Mouse (Mus musculus): ENCODE results near the gene Trp53bp2. TPM values are rescaled to one million over a fixed set of nuclear protein-coding genes. Genes with fewer than 3 reads are reported as not detected.

The Trp53bp2 gene
- 23.7 and 24.8 TPM in 2 replicates for polyA plus RNA-seq (2011; ENCODE audit: insufficient read depth, insufficient read length, low read depth, missing spikeins)

DNA sequence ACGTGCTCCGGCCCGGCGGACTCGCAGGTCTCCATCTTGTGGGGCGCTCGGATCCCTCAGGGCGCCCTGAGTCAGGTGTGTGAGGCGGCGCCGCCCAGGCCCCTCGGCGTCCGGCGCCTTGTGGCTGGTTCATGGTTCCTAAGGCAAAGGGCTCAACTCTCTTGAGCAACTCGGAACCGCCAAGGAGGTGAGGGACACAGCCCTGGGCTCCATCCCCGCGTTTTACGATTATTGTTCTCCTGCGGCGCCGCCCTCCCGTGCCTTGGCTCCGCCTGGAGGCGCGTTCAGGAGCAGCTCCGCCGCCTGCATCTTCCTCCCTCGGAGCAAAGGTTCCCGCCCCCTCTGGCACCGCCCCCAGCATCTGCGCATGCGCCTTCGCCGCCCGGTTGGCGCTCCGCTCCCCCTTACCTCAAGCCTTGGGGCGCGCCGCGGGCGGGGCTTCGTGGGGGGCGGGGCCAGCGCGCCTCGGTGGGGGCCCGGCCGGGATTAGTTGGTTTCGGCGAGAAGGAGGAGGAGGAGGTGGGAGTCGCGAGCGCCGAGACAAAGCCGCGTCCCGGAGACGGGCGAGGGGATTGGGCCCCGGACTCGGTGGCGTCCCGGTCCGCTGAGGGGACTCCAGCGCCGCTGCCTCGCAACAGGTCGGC, at the start of gene Trp53bp2:
Trp53bp2 (plus strand) TSS at position 489 of the 644 bp plus-strand sequence.
- no peaks in the 10 kb centered on the region for H3K4me1 ChIP-seq (ENCODE audit: control insufficient read depth, insufficient read depth, low read length)
- peak within 1 kb of the TSS; percentile 99 for H3K9ac ChIP-seq (ENCODE audit: low read depth, poor library complexity, severe bottlenecking)
- TF ChIP-seq POLR2A (IDR thresholded peaks at IDR 0.05; ENCODE audit: insufficient read depth, low read length) (peak; percentile 69), CTCF (IDR thresholded peaks at IDR 0.05; ENCODE audit: low read depth, low read length) (no peak), EP300 (IDR thresholded peaks at IDR 0.05; ENCODE audit: insufficient read depth, low read depth, low read length) (0 out of 2 replicates have a peak, but pooled peaks have one; percentile 24)
- no peaks in the 10 kb centered on the region for H3K27me3 ChIP-seq (ENCODE audit: control insufficient read depth, insufficient read depth, low read length, poor library complexity, severe bottlenecking)
- H3K9me3 ChIP-seq (replicated peaks; ENCODE audit: control insufficient read depth, insufficient read depth, low read length, poor library complexity, severe bottlenecking), result no peaks in the 10 kb centered on the region
- peak within 1 kb of the TSS; percentile 57 for H3K27ac ChIP-seq (ENCODE audit: insufficient read depth, low read length)
- H3K36me3 ChIP-seq (ENCODE audit: control insufficient read depth, insufficient read depth, low read length, poor library complexity, severe bottlenecking), result no peaks in the 10 kb centered on the region
- H3K4me3 ChIP-seq (ENCODE audit: low read depth, low read length), result peak within 1 kb of the TSS; percentile 84

GRCm38 (mm10) chr1:182362703-182363102, 46.3 kb upstream of the Trp53bp2 start:
- Histone ChIP-seq H3K27me3 (ENCODE audit: control insufficient read depth, insufficient read depth, low read length, poor library complexity, severe bottlenecking) (no peaks in the 10 kb centered on the region), H3K4me1 (ENCODE audit: control insufficient read depth, insufficient read depth, low read length) (no peaks in the 10 kb centered on the region), H3K36me3 (ENCODE audit: control insufficient read depth, insufficient read depth, low read length, poor library complexity, severe bottlenecking) (no peaks in the 10 kb centered on the region), H3K9me3 (replicated peaks; ENCODE audit: control insufficient read depth, insufficient read depth, low read length, poor library complexity, severe bottlenecking) (no peaks in the 10 kb centered on the region), H3K4me3 (ENCODE audit: low read depth, low read length) (no peak overlapping the region), H3K27ac (ENCODE audit: insufficient read depth, low read length) (no peak overlapping the region), H3K9ac (ENCODE audit: low read depth, poor library complexity, severe bottlenecking) (no peak overlapping the region)
- TF ChIP-seq POLR2A (IDR thresholded peaks at IDR 0.05; ENCODE audit: insufficient read depth, low read length), result no peak
- no peak for TF ChIP-seq EP300 (IDR thresholded peaks at IDR 0.05; ENCODE audit: insufficient read depth, low read depth, low read length)
- TF ChIP-seq CTCF (IDR thresholded peaks at IDR 0.05; ENCODE audit: low read depth, low read length), result no peak

DNA sequence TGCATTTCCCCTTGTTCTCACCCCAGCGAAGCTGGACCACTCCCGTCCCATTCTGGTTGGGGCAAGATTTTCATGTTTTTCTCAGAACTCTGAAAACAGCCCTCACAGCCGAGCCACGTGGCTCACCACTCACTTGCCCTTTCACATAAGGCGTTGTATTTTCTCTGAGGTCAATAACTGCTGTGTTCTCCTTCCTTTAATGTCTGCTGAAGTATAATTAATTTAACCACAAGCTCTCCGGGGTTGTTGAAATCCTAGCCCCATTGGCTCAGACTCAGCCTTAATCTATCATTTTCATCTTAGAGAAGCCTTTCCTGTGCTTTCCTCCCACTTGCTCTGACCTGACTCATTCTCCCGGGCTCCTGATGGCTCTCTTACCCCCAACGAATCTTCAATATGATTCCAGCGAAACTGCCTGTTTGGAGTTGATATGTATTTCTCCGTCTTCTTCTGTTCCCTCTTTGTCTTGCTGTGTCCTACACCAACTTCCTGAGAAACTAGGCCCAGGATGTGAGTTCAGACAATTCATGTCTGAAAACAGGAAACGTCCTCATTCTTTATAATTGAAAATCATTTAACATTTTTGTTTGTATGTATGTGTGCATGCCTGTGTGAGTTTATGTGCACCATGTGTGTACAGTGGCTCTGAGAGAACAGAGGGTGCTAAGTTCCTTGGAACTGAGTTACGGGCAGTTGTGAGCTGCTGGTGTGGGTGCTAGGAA, 45.1 kb upstream of the Trp53bp2 start:
- Histone ChIP-seq H3K4me3 (ENCODE audit: low read depth, low read length) (no peak overlapping the region), H3K9me3 (replicated peaks; ENCODE audit: control insufficient read depth, insufficient read depth, low read length, poor library complexity, severe bottlenecking) (no peaks in the 10 kb centered on the region), H3K36me3 (ENCODE audit: control insufficient read depth, insufficient read depth, low read length, poor library complexity, severe bottlenecking) (no peaks in the 10 kb centered on the region), H3K27me3 (ENCODE audit: control insufficient read depth, insufficient read depth, low read length, poor library complexity, severe bottlenecking) (no peaks in the 10 kb centered on the region), H3K4me1 (ENCODE audit: control insufficient read depth, insufficient read depth, low read length) (no peaks in the 10 kb centered on the region), H3K9ac (ENCODE audit: low read depth, poor library complexity, severe bottlenecking) (no peak overlapping the region), H3K27ac (ENCODE audit: insufficient read depth, low read length) (no peak overlapping the region)
- TF ChIP-seq CTCF (IDR thresholded peaks at IDR 0.05; ENCODE audit: low read depth, low read length) (no peak), EP300 (IDR thresholded peaks at IDR 0.05; ENCODE audit: insufficient read depth, low read depth, low read length) (no peak), POLR2A (IDR thresholded peaks at IDR 0.05; ENCODE audit: insufficient read depth, low read length) (no peak)

DNA sequence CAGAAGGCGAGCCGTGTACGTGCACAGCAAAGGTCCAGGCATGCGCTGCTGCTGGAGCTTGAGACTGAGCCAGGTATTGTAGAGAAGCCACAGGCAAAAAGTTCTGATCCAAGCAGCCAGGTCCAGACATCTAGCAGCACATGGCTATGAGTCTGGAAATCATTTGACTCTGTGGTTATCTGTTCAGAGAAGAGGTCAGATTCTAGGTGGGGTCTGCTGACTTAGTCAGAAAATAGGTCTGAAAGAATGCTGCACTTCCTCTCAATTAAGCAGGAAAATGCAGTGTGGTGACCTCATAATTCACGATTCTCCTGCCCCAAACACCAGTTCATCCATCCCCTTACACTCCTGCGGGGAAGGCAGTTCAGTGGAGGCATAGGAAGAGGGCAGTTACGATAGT, 40.7 kb upstream of the Trp53bp2 start:
- H3K4me3 ChIP-seq (ENCODE audit: low read depth, low read length), result no peak overlapping the region
- no peaks in the 10 kb centered on the region for H3K9me3 ChIP-seq (replicated peaks; ENCODE audit: control insufficient read depth, insufficient read depth, low read length, poor library complexity, severe bottlenecking)
- TF ChIP-seq CTCF (IDR thresholded peaks at IDR 0.05; ENCODE audit: low read depth, low read length), result no peak
- TF ChIP-seq EP300 (IDR thresholded peaks at IDR 0.05; ENCODE audit: insufficient read depth, low read depth, low read length), result no peak
- TF ChIP-seq POLR2A (IDR thresholded peaks at IDR 0.05; ENCODE audit: insufficient read depth, low read length), result no peak
- H3K27me3 ChIP-seq (ENCODE audit: control insufficient read depth, insufficient read depth, low read length, poor library complexity, severe bottlenecking), result no peaks in the 10 kb centered on the region
- no peak overlapping the region for H3K9ac ChIP-seq (ENCODE audit: low read depth, poor library complexity, severe bottlenecking)
- no peaks in the 10 kb centered on the region for H3K36me3 ChIP-seq (ENCODE audit: control insufficient read depth, insufficient read depth, low read length, poor library complexity, severe bottlenecking)
- no peaks in the 10 kb centered on the region for H3K4me1 ChIP-seq (ENCODE audit: control insufficient read depth, insufficient read depth, low read length)
- H3K27ac ChIP-seq (ENCODE audit: insufficient read depth, low read length), result no peak overlapping the region

- Histone ChIP-seq H3K27me3 (ENCODE audit: control insufficient read depth, insufficient read depth, low read length, poor library complexity, severe bottlenecking) (no peaks in the 10 kb centered on the region), H3K9ac (ENCODE audit: low read depth, poor library complexity, severe bottlenecking) (no peak overlapping the region), H3K4me1 (ENCODE audit: control insufficient read depth, insufficient read depth, low read length) (no peaks in the 10 kb centered on the region), H3K27ac (ENCODE audit: insufficient read depth, low read length) (no peak overlapping the region), H3K9me3 (replicated peaks; ENCODE audit: control insufficient read depth, insufficient read depth, low read length, poor library complexity, severe bottlenecking) (no peaks in the 10 kb centered on the region), H3K36me3 (ENCODE audit: control insufficient read depth, insufficient read depth, low read length, poor library complexity, severe bottlenecking) (no peaks in the 10 kb centered on the region), H3K4me3 (ENCODE audit: low read depth, low read length) (no peak overlapping the region)
- TF ChIP-seq CTCF (IDR thresholded peaks at IDR 0.05; ENCODE audit: low read depth, low read length) (no peak), EP300 (IDR thresholded peaks at IDR 0.05; ENCODE audit: insufficient read depth, low read depth, low read length) (no peak), POLR2A (IDR thresholded peaks at IDR 0.05; ENCODE audit: insufficient read depth, low read length) (no peak)
Observed at GRCm38 (mm10) chr1:182368782-182369181, 40.2 kb upstream of the Trp53bp2 start.

DNA sequence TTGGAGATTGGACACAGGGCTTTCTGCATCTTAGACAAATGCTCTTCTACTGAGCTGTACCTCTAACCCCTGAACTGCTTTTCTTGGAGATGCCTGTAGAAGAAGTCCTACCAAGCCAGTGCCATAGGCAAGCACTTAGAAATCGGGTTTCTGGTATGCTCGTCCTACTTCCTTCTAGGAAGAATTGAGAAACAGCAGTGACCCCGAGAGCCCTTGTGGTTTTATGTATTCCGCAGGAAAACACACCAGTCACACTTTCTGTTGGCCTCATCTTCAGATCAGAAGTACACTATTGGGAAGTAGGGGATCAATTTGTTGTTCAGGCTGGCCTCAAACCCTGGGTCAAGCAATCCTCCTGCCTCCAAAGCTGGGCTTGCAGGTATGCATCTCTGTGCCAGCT, 39.5 kb upstream of the Trp53bp2 start:
- no peak overlapping the region for H3K4me3 ChIP-seq (ENCODE audit: low read depth, low read length)
- H3K9ac ChIP-seq (ENCODE audit: low read depth, poor library complexity, severe bottlenecking), result no peak overlapping the region
- TF ChIP-seq POLR2A (IDR thresholded peaks at IDR 0.05; ENCODE audit: insufficient read depth, low read length) (no peak), CTCF (IDR thresholded peaks at IDR 0.05; ENCODE audit: low read depth, low read length) (no peak), EP300 (IDR thresholded peaks at IDR 0.05; ENCODE audit: insufficient read depth, low read depth, low read length) (no peak)
- no peaks in the 10 kb centered on the region for H3K4me1 ChIP-seq (ENCODE audit: control insufficient read depth, insufficient read depth, low read length)
- H3K27me3 ChIP-seq (ENCODE audit: control insufficient read depth, insufficient read depth, low read length, poor library complexity, severe bottlenecking), result no peaks in the 10 kb centered on the region
- H3K9me3 ChIP-seq (replicated peaks; ENCODE audit: control insufficient read depth, insufficient read depth, low read length, poor library complexity, severe bottlenecking), result no peaks in the 10 kb centered on the region
- H3K36me3 ChIP-seq (ENCODE audit: control insufficient read depth, insufficient read depth, low read length, poor library complexity, severe bottlenecking), result no peaks in the 10 kb centered on the region
- no peak overlapping the region for H3K27ac ChIP-seq (ENCODE audit: insufficient read depth, low read length)
